22 mouse cellular contexts compared by ENCODE assay signal in the genomic region with DNA sequence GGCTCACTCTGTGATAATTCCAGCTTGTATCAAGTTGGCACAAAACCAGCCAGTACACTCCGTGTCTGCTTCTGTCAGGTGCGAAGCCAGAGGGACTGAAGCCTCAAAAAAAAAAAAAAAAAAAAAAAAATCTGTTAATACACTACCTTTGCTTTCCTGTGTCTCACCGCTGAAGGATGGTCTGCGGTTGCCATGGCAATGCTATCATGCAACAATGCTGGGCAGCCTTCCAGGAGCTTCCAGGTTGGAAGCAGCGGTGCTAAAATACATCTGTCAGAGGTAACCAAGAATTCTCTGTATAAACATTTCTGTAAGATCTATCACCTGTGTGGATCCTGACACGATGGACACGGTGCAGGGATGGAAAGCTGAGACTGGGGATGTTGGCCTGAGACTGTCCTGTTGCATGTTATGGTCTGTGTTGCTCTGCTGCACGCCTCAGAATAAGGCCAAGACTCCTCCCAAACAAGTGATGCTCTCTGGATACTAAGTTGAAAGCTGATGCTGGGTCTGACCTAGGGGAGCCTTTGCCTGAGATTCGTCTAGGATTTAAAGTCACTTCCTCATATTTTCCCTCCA.
DNase-seq lines count a peak whose midpoint lies in the region; ATAC-seq and TF ChIP-seq lines count a peak whose summit lies in the region.
"Had no signal": no experiment of that assay in that cellular context is flagged by ENCODE, and none has a peak within 500 bp of the region (broad histone marks: within the 10 kb centered on the region; RNA-seq: fewer than 3 reads in every experiment).

No protein-coding gene starts in this region.

- ATAC-seq in hindbrain, embryonic 14.5 days (ENCODE audit: low FRiP score): no peak
- ATAC-seq in neural tube, embryonic 13.5 days (ENCODE audit: low read depth): no peak
- peak; percentile 65 for ATAC-seq in midbrain, embryonic 13.5 days

- H3K27ac ChIP-seq in hindbrain, embryonic 14.5 days: peak overlapping the region; percentile 72
- no peak overlapping the region for H3K27ac ChIP-seq in hindbrain, embryonic 10.5 days
- H3K27ac ChIP-seq in neural tube, embryonic 13.5 days (replicated peaks): peak overlapping the region; percentile 42; the same call in 1 of the 2 replicates
- H3K27ac ChIP-seq in midbrain, embryonic 13.5 days: peak overlapping the region; percentile 35
- H3K27ac ChIP-seq: heart, embryonic 10.5 days; limb, embryonic 12.5 days; midbrain, embryonic 12.5 days; neural tube, embryonic 12.5 days had no signal

- no peak overlapping the region for H3K4me3 ChIP-seq in hindbrain, embryonic 14.5 days (replicated peaks; ENCODE audit: low read length)
- no peak overlapping the region for H3K4me3 ChIP-seq in hindbrain, embryonic 10.5 days
- no peak overlapping the region for H3K4me3 ChIP-seq in neural tube, embryonic 13.5 days
- H3K4me3 ChIP-seq in midbrain, embryonic 13.5 days (replicated peaks): no peak overlapping the region
- H3K4me3 ChIP-seq: heart, embryonic 10.5 days; limb, embryonic 12.5 days; midbrain, embryonic 12.5 days; neural tube, embryonic 12.5 days had no signal

- no peaks in the 10 kb centered on the region for H3K4me1 ChIP-seq in hindbrain, embryonic 14.5 days (replicated peaks; ENCODE audit: control insufficient read depth, insufficient read depth, low read length)
- no peaks in the 10 kb centered on the region for H3K4me1 ChIP-seq in hindbrain, embryonic 10.5 days (replicated peaks)
- 0 out of 2 replicates have a peak, but pooled peaks cover 3% of the 10 kb centered on the region for H3K4me1 ChIP-seq in neural tube, embryonic 13.5 days (replicated peaks)
- H3K4me1 ChIP-seq in midbrain, embryonic 13.5 days (replicated peaks): peaks cover 4% of the 10 kb centered on the region
- H3K4me1 ChIP-seq: limb, embryonic 12.5 days; midbrain, embryonic 12.5 days; neural tube, embryonic 12.5 days had no signal

- no peak for TF ChIP-seq CTCF in brain, embryonic 14.5 days (IDR thresholded peaks at IDR 0.05; ENCODE audit: borderline replicate concordance, extremely low read depth, insufficient read depth, insufficient read length)

- H3K36me3 ChIP-seq in hindbrain, embryonic 14.5 days (replicated peaks; ENCODE audit: control insufficient read depth, insufficient read depth): no peaks in the 10 kb centered on the region
- H3K36me3 ChIP-seq in hindbrain, embryonic 10.5 days: no peaks in the 10 kb centered on the region
- no peaks in the 10 kb centered on the region for H3K36me3 ChIP-seq in neural tube, embryonic 13.5 days
- no peaks in the 10 kb centered on the region for H3K36me3 ChIP-seq in midbrain, embryonic 13.5 days
- H3K36me3 ChIP-seq: G1E; heart, embryonic 10.5 days; limb, embryonic 12.5 days; midbrain, embryonic 12.5 days; neural tube, embryonic 12.5 days had no signal

- no peaks in the 10 kb centered on the region for H3K9me3 ChIP-seq in hindbrain, embryonic 14.5 days (ENCODE audit: control insufficient read depth, low read length)
- H3K9me3 ChIP-seq in hindbrain, embryonic 10.5 days: no peaks in the 10 kb centered on the region
- H3K9me3 ChIP-seq in neural tube, embryonic 13.5 days: no peaks in the 10 kb centered on the region
- H3K9me3 ChIP-seq in midbrain, embryonic 13.5 days: no peaks in the 10 kb centered on the region
- H3K9me3 ChIP-seq: heart, embryonic 10.5 days; limb, embryonic 12.5 days; midbrain, embryonic 12.5 days; neural tube, embryonic 12.5 days had no signal

- intact Hi-C loops in left cerebral cortex, postnatal 25 days (cut with DNase I): no loop called here

- H3K9ac ChIP-seq in hindbrain, embryonic 14.5 days: no peak overlapping the region
- H3K9ac ChIP-seq in neural tube, embryonic 13.5 days: no peak overlapping the region
- H3K9ac ChIP-seq in midbrain, embryonic 13.5 days (replicated peaks): no peak overlapping the region
- H3K9ac ChIP-seq: limb, embryonic 12.5 days; midbrain, embryonic 12.5 days; neural tube, embryonic 12.5 days had no signal

- no peak for TF ChIP-seq POLR2A in brain, embryonic 14.5 days (IDR thresholded peaks at IDR 0.05; ENCODE audit: borderline replicate concordance, extremely low read depth, insufficient read depth, insufficient read length, poor library complexity, severe bottlenecking)

- no peaks in the 10 kb centered on the region for H3K27me3 ChIP-seq in hindbrain, embryonic 14.5 days (ENCODE audit: control insufficient read depth, insufficient read depth, low read length)
- H3K27me3 ChIP-seq in hindbrain, embryonic 10.5 days (ENCODE audit: insufficient read depth, poor library complexity, severe bottlenecking): no peaks in the 10 kb centered on the region
- H3K27me3 ChIP-seq in neural tube, embryonic 13.5 days: no peaks in the 10 kb centered on the region
- no peaks in the 10 kb centered on the region for H3K27me3 ChIP-seq in midbrain, embryonic 13.5 days
- H3K27me3 ChIP-seq: limb, embryonic 12.5 days; midbrain, embryonic 12.5 days; neural tube, embryonic 12.5 days had no signal

- H3K4me2 ChIP-seq in hindbrain, embryonic 14.5 days (replicated peaks): no peak overlapping the region
- no peak overlapping the region for H3K4me2 ChIP-seq in neural tube, embryonic 13.5 days
- H3K4me2 ChIP-seq in midbrain, embryonic 13.5 days (replicated peaks): no peak overlapping the region
- H3K4me2 ChIP-seq: limb, embryonic 12.5 days; midbrain, embryonic 12.5 days; neural tube, embryonic 12.5 days had no signal

- WGBS in hindbrain, embryonic 14.5 days: 57% methylated on average over 9 of the region's 9 CpGs
- 86% methylated on average over 9 of the region's 9 CpGs for WGBS in hindbrain, embryonic 10.5 days
- 78% methylated on average over 9 of the region's 9 CpGs for whole genome bisulfite sequencing in neural tube, embryonic 13.5 days
- 74% methylated on average over 9 of the region's 9 CpGs for WGBS in midbrain, embryonic 13.5 days

- peak; percentile 66 for DNase-seq in hindbrain, embryonic 14.5 days (ENCODE audit: low spot score)
- no peak for DNase-seq in hindbrain, embryonic 10.5 days (ENCODE audit: low spot score)
- DNase-seq in neural tube, embryonic 10.5 days (ENCODE audit: extremely low spot score, low spot score): no peak
- DNase-seq in brain, embryonic 14.5 days (ENCODE audit: low read depth): peak; percentile 82
- DNase-seq in adrenal gland, postnatal 4 days (ENCODE audit: low spot score in 2 of 2): no peak
- DNase-seq in left cerebral cortex, postnatal 25 days (ENCODE audit: low spot score in 2 of 2): no peak
- DNase-seq: adrenal gland, adult 8-10 months; cerebellum, adult 9-10 months; embryo, embryonic 11 days; gastrocnemius, postnatal 25 days; kidney, adult 18-20 months; kidney, postnatal 25 days; layer of hippocampus, postnatal 36 days; lung, postnatal 36 days; thymus, postnatal 4 days had no signal

Comparison
In these comparisons a context has a peak if more than half of its experiments do, and no peak if none do; other contexts are left out.
1. DNase-seq: peak in hindbrain, embryonic 14.5 days (single experiment) and brain, embryonic 14.5 days (single experiment); none in hindbrain, embryonic 10.5 days (single experiment), neural tube, embryonic 10.5 days (single experiment), adrenal gland, postnatal 4 days (0 of 2) and left cerebral cortex, postnatal 25 days (0 of 2).